Mouse (Mus musculus) thymus, adult 2 months (tissue): Measurements from ENCODE around the gene Polr1e. TPM values are rescaled to one million over a fixed set of nuclear protein-coding genes. Genes with fewer than 3 reads are reported as not detected.
"Not testable (repeated sequence)": the region's sequence is repeated elsewhere in the genome, so short reads cannot be mapped to it uniquely, and the experiment has no call there.

ENCODE experiments used
- DNase-seq: peaks from one replicate; pipeline ENCODE4 v3.0.0; 2021
- H3K27ac ChIP-seq: fragments of 200-500 bp; 2 replicates; pipeline ENCODE4 v1.5.1; 2012; ENCODE audit warnings: low read length, control low read depth; ENCODE audit not compliant: control insufficient read depth, insufficient read depth
- H3K27me3 ChIP-seq: fragments of 200-500 bp; 2 replicates; pipeline ENCODE4 v1.6.1; 2012; ENCODE audit warnings: mild to moderate bottlenecking, low read length, moderate library complexity, mixed read lengths; ENCODE audit not compliant: control insufficient read depth, insufficient read depth
- H3K36me3 ChIP-seq: fragments of 200-500 bp; 2 replicates; pipeline ENCODE4 v1.6.1; 2012; ENCODE audit warnings: mild to moderate bottlenecking, low read length, moderate library complexity; ENCODE audit not compliant: control insufficient read depth, insufficient read depth
- H3K4me1 ChIP-seq: fragments of 200-500 bp; replicated peaks from 2 replicates; pipeline ENCODE4 v1.6.1; 2012; ENCODE audit warnings: low read length; ENCODE audit not compliant: control insufficient read depth, insufficient read depth
- H3K4me3 ChIP-seq: fragments of 200-500 bp; 2 replicates; pipeline ENCODE4 v1.5.1; 2012; ENCODE audit warnings: mild to moderate bottlenecking, low read length, control low read depth, moderate library complexity; ENCODE audit not compliant: control insufficient read depth, insufficient read depth
- CTCF ChIP-seq: fragments of 200-500 bp; IDR thresholded peaks from 2 replicates; pipeline ENCODE4 v1.5.1; 2012; ENCODE audit warnings: mild to moderate bottlenecking, control low read depth, low read length, moderate library complexity, borderline replicate concordance; ENCODE audit not compliant: control insufficient read depth, poor library complexity, insufficient read depth; ENCODE audit errors: extremely low read depth
- POLR2A ChIP-seq: fragments of 200-500 bp; IDR thresholded peaks from 2 replicates; pipeline ENCODE4 v1.6.1; 2012; ENCODE audit warnings: mild to moderate bottlenecking, low read length, control low read depth, moderate library complexity; ENCODE audit not compliant: control insufficient read depth, poor library complexity, insufficient read depth; ENCODE audit errors: extremely low read depth
- WGBS: fragments of 180-500 bp; shearing (Covaris S2); methylation state at CpG from one replicate; pipeline ENCODE4 v1.1.7; 2018; 5-methylcytosine and 5-hydroxymethylcytosine counted together
- polyA plus RNA-seq: library from polyadenylated mRNA; depleted of rRNA; stranded (reverse); fragments of >200 nt; gene quantifications from 2 replicates; pipeline ENCODE4 v1.2.3, GENCODE M21; 2012

Gene Polr1e
- polyA plus RNA-seq, 1 experiment = 11.1 TPM

DNA sequence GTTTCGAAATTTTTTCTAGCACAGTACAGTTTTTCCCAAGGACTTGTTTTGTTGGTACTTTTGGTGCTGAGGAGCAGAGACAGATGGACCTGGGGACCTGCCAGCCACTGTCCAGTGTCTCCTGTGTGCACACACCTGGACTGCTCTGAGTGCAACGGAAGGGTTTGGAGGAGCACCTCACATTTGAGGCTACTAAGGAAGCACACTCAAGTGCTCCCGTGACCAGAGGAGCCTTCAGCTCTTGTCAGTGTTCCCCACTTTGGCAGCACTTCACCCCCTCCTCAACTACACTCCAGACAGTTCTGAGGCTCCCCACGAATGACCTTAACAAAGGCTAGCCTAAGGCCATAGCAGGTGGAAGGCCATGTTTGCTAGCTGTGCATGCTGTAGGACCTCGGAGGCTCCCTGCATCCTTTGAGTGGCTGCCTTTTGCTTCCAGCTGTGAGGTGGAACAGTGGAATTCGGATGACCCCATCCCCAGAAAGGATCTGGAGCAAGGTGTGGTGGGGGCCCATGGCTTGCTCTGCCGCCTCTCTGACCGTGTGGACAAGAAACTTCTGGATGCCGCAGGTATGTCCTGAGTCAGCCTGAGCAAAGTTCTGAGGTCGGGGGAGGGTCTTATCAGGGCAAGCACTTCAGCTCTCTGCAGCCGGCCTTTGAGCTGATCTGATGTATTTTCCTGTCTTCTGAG is 35.8 kb upstream of the Polr1e start:
- H3K4me1 ChIP-seq = peaks cover 13% of the 10 kb centered on the region
- no peaks in the 10 kb centered on the region for H3K27me3 ChIP-seq
- DNase-seq = no peak
- WGBS = 90% methylated on average over 11 of the region's 11 CpGs
- no peak overlapping the region for H3K4me3 ChIP-seq
- TF ChIP-seq POLR2A (no peak), CTCF (no peak)
- no peak overlapping the region for H3K27ac ChIP-seq
- no peaks in the 10 kb centered on the region for H3K36me3 ChIP-seq

DNA sequence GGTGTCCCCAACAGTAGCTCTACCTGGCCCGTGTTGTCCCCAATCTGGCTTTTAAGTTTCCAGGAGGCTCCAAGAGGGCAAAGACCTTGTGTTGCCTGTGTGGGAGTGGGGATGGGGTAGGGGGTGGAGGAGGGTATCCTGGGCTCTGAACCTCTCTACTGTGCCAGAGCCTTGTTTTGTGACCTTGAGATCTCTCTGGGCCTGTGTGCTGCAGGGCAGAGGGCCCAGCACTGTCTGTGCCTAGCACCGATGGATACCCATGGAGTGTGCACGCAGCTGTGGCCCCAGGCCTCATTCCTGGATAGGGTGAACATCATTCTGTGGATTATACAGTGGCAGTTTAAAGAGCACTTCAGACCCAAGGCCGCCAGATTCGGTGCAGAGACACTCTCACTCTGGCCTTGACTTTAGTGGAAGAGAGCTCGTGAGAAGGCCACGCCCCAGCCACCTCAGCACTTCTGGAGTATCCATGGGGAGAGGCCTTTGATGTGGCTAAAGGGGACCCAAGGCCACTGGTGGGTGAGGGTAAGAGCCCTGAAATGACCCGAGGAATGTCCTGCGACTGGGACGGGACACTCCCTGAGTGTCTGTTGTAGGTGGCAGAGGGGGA is 35.1 kb upstream of the Polr1e start:
- Histone ChIP-seq H3K36me3 (no peaks in the 10 kb centered on the region), H3K4me3 (no peak overlapping the region), H3K27ac (no peak overlapping the region), H3K4me1 (peaks cover 13% of the 10 kb centered on the region), H3K27me3 (no peaks in the 10 kb centered on the region)
- TF ChIP-seq CTCF (no peak), POLR2A (no peak)
- DNase-seq = no peak
- WGBS = 96% methylated on average over 10 of the region's 10 CpGs

DNA sequence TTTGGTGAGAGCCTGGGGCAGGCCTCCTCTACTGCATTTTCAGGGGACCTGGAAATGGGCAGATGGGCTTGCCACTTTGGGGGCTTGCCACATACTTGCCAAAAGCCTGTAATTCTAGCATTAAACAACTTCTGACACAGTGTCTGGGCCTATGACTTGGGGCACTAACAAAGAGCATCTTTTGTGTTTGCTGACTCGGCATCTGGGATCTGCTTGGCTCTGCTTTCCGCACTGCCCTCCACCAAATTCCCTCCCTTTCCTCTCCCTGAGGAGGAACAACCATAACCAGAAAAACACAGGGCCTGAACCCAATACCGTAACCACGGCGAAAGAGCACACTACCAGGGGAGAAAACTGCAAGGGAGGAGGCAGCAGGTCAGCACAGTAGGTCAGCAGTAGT is 27.8 kb upstream of the Polr1e start:
- TF ChIP-seq POLR2A (no peak), CTCF (no peak)
- Histone ChIP-seq H3K27ac (peak overlapping the region; percentile 9; the same call in 1 of the 2 replicates), H3K4me1 (no peaks in the 10 kb centered on the region), H3K27me3 (no peaks in the 10 kb centered on the region), H3K36me3 (peaks cover 27% of the 10 kb centered on the region), H3K4me3 (no peak overlapping the region)
- DNase-seq = no peak
- 94% methylated on average over 5 of the region's 5 CpGs for WGBS

DNA sequence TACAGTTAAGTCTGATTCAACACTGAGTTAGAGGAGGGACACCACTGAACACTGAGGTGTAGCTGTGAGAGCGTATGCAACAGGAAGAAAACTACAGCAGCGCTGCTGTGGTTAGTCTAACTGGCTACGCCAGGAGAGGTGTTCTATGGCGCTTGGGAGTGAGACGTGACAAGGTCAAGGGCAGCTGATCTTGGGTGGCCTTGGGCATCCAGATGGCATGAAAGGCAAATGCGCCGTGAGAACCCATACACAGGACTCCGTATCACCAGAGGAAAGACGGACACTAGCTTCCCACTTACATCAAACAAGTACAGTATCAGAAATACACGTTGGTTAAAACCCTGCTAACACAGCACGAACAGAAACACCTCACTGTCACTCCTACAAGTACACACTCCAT is 26.1 kb upstream of the Polr1e start:
- 94% methylated on average over 11 of the region's 11 CpGs for WGBS

DNA sequence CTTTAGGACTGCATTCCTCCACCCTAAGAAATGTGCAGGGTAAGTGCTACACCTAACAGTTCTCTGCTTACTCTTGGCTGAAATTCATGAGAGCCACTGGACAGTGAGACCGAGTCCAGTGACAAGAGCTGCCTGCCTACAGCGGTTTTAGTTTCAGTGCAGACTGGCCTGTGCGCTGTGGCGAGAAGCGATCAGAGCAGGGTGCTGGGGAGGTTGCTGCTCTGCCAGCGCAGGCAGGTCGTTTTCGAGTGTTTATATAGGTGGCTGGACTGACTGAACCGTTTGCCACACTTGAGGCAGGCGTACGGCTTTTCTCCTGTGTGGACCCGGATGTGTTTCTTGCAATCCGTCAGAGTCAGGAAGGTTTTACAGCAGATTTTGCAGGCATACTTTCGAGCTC is 25.2 kb upstream of the Polr1e start:
- H3K36me3 ChIP-seq = peaks cover 27% of the 10 kb centered on the region
- not testable (repeated sequence) for H3K4me1 ChIP-seq, H3K27ac ChIP-seq, H3K27me3 ChIP-seq, H3K4me3 ChIP-seq, DNase-seq
- 93% methylated on average over 14 of the region's 14 CpGs for WGBS

More for the DNA sequence above, 26.1 kb upstream of the Polr1e start:
- H3K27me3 ChIP-seq, H3K4me3 ChIP-seq, DNase-seq, H3K4me1 ChIP-seq, H3K27ac ChIP-seq: not testable (repeated sequence)
- H3K36me3 ChIP-seq = peaks cover 27% of the 10 kb centered on the region

DNA sequence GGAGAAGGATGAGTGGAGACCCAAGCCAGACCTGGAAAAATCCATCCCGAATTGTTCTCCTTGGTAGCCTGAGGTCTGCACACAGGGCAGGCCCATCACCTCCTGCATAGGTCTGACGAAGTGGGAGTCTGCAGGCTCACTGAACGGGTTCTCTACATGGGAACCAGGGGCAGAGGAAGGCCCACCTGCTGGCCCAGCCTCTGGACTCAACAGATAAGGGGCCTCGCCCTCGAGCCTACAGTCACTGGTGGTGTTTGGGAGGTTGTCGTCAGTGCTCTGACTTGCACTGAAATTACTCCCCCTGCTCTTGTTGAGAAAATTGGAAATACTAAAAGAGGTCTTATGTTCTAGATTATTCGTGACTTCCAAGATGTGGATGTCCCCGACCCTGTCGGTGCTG is 24.5 kb upstream of the Polr1e start:
- Histone ChIP-seq H3K4me3 (no peak overlapping the region), H3K36me3 (peaks cover 27% of the 10 kb centered on the region), H3K27ac (no peak overlapping the region), H3K27me3 (no peaks in the 10 kb centered on the region), H3K4me1 (no peaks in the 10 kb centered on the region)
- no peak for DNase-seq
- WGBS = 93% methylated on average over 9 of the region's 9 CpGs
- TF ChIP-seq POLR2A (no peak), CTCF (no peak)

DNA sequence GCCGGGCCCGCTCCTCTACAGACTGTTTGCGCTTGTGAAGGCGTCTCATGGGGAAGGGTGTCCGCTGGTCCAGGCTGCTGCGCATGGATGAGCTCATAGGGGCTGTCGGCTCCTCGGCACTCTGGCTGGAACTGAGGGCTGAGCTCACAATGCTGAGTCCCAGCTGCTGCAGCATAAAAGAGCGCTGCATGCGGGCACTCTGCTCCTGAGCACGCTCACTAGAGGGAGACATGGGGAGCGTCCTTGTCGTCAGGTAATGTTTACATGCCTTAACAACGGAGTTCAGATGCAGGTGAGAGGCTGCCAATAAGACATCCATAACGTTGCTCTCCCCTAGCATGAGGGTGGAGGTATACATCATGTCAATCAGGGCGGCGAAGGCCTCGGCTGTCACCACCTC is 23.6 kb upstream of the Polr1e start:
- no peak for DNase-seq
- H3K27ac ChIP-seq = no peak overlapping the region
- TF ChIP-seq CTCF (no peak), POLR2A (no peak)
- H3K36me3 ChIP-seq = peaks cover 27% of the 10 kb centered on the region
- no peaks in the 10 kb centered on the region for H3K4me1 ChIP-seq
- no peak overlapping the region for H3K4me3 ChIP-seq
- 96% methylated on average over 18 of the region's 18 CpGs for WGBS
- no peaks in the 10 kb centered on the region for H3K27me3 ChIP-seq
